1 mouse cellular context compared by ENCODE assay signal in the genomic region with DNA sequence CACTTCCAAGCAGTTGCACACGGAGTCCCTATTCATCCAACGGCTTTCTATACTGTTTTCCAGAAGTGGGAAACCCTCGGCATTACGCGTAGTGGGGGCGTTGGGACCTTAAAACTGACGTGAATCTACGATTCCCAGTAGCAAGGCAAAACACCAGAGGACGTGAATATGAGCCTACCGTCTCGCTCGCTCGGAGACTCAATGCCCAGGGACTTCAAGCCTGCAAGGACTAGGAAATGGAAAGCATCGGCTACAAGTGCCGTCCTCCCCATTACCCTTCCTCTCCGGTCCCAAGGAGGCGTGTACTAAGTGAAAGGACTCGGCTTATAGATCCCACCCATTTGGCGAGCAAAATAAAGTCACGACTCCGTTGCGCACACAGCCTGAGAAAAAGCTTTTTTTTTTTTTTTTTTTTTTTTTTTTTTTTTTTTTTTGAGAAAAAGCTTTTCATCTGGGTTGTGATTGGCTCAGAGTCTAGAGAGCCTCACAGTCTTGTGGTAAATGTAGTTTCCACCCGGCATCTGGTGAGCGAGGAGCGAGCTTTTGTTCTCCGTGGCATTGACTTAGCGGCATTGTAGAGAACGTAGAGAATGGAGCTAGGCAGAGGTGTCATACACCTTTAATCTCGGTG.
TF ChIP-seq lines count a peak whose summit lies in the region.

No protein-coding gene starts in this region.

TF ChIP-seq in C2C12, 6 proteins besides CTCF, POLR2A, EP300 and RAD21:
- no peak for TF ChIP-seq MYOG (IDR thresholded peaks at IDR 0.05; ENCODE audit: control insufficient read depth, extremely low read depth, insufficient read length)
- TF ChIP-seq MAX (IDR thresholded peaks at IDR 0.05) = no peak
- TF ChIP-seq USF1 (IDR thresholded peaks at IDR 0.05; ENCODE audit: low read depth) = no peak
- TF ChIP-seq FOSL1 (IDR thresholded peaks at IDR 0.05; ENCODE audit: insufficient read depth, low read length, poor library complexity, severe bottlenecking) = no peak
- no peak for TF ChIP-seq CEBPB (IDR thresholded peaks at IDR 0.05; ENCODE audit: low read depth)
- no peak for TF ChIP-seq MYOD1 (IDR thresholded peaks at IDR 0.05; ENCODE audit: control insufficient read depth, insufficient read length, low read depth)
TF ChIP-seq in C2C12: peak in this region for 0.
